Mouse (Mus musculus) myocyte (in vitro differentiated cells): Measurements from ENCODE around the gene Serpinb6c.

Experiments
- CEBPB ChIP-seq: IDR thresholded peaks from 2 replicates; pipeline ENCODE4 v1.6.1; 2011; ENCODE audit warnings: mild to moderate bottlenecking, moderate library complexity; ENCODE audit not compliant: poor library complexity, insufficient read depth, severe bottlenecking
- E2F4 ChIP-seq: IDR thresholded peaks from one replicate; pipeline ENCODE4 v1.6.1; 2011; ENCODE audit warnings: mild to moderate bottlenecking, control low read depth, moderate library complexity; ENCODE audit not compliant: insufficient read depth
- MAX ChIP-seq: IDR thresholded peaks from one replicate; pipeline ENCODE4 v1.6.1; 2011; ENCODE audit warnings: low read depth, mild to moderate bottlenecking, control low read depth
- MYOD1 ChIP-seq, 3 experiments: IDR thresholded peaks; one replicate each; pipeline ENCODE4 v1.6.1; 2011; ENCODE audit warnings: control low read depth in 2 of 3, low read depth in 2 of 3, mild to moderate bottlenecking in 2 of 3, moderate library complexity in 1 of 3; ENCODE audit not compliant: insufficient read length in 2 of 3, control insufficient read depth in 1 of 3
- POLR2A ChIP-seq: IDR thresholded peaks from one replicate; pipeline ENCODE4 v1.6.1; 2011; ENCODE audit warnings: low read depth, mild to moderate bottlenecking, control low read depth, moderate library complexity; ENCODE audit not compliant: insufficient read length
- SRF ChIP-seq: IDR thresholded peaks from one replicate; pipeline ENCODE4 v1.6.1; 2011; ENCODE audit warnings: low read depth; ENCODE audit not compliant: control insufficient read depth, insufficient read length
- TCF12 ChIP-seq: IDR thresholded peaks from one replicate; pipeline ENCODE4 v1.6.1; 2011; ENCODE audit warnings: mild to moderate bottlenecking, control low read depth; ENCODE audit not compliant: poor library complexity, insufficient read depth, severe bottlenecking
- USF1 ChIP-seq: IDR thresholded peaks from one replicate; pipeline ENCODE4 v1.6.1; 2011; ENCODE audit warnings: low read depth, mild to moderate bottlenecking, control low read depth, moderate library complexity

GRCm38 (mm10) chr13:33942212-33942779 lies 36.8 kb upstream of the Serpinb6c start:
- TF ChIP-seq MAX: no peak
- TF ChIP-seq TCF12: no peak
- TF ChIP-seq POLR2A: no peak
- TF ChIP-seq USF1: no peak
- no peak for TF ChIP-seq CEBPB
- no peak for TF ChIP-seq MYOD1 (IDR thresholded peaks at IDR 0.05; ENCODE audit: control insufficient read depth in 1 of 3, insufficient read length in 2 of 3, low read depth in 2 of 3)
- no peak for TF ChIP-seq E2F4
- no peak for TF ChIP-seq SRF
